Mouse (Mus musculus): Measurements from ENCODE around the gene Ripor3. TPM values are rescaled to one million over a fixed set of nuclear protein-coding genes. Genes with fewer than 3 reads are reported as not detected.

Gene Ripor3
- total RNA-seq, 2 experiments from 2014 or later = 0.21 to 0.61 TPM

DNA sequence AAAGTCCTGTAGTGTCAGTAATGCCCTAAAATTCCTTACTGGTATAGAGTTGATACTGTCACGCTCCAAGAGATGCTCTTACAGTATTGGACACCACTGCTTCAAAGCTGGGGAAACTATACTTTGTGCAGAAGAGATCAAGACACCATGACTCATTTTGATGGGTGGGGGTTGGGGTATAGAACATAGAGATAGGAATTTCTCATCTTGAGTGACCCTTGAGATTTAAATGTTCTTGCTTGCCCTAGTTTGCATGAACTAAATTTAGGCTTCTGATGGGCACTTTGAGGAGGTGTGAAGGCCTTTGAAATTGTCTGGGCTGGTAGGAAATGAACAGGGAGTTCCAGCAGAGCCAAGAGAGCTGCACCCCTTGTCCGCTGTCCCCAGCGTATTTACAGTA lies 74.5 kb downstream of the Ripor3 start:
- intact Hi-C loops (cut with DNase I) = no loop called here
- Histone ChIP-seq H3K27ac (no peak overlapping the region), H3K4me3 (no peak overlapping the region)
- no peak for TF ChIP-seq CTCF (IDR thresholded peaks at IDR 0.05)
- DNase-seq (ENCODE audit: extremely low spot score in 1 of 2, low spot score in 2 of 2) = no peak

DNA sequence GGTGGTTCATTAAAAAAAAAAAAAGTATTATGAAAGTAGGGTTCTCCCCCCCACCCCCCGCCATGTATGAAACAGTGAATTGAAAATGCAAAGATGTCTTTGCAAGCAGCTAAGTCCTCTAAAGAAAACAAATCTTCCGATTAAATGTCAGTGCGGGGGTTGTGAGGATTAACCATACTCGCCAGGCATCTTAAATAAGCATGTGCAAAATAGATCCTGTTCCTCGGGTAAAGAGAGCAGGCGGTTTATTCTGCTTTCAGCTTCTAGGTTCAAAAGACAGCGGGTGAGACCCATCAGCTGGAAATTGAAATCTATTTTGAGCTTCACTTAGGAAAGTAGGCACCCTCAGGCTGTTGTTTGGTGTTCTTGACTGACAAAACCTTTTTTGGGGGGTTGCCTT lies 77.0 kb downstream of the Ripor3 start:
- no peak for DNase-seq (ENCODE audit: extremely low spot score in 1 of 2, low spot score in 2 of 2)
- intact Hi-C loops (cut with DNase I) = loop anchor here (2.0 kb wide), 1 partner anchor 29 kb away; no protein-coding TSS in a partner anchor

DNA sequence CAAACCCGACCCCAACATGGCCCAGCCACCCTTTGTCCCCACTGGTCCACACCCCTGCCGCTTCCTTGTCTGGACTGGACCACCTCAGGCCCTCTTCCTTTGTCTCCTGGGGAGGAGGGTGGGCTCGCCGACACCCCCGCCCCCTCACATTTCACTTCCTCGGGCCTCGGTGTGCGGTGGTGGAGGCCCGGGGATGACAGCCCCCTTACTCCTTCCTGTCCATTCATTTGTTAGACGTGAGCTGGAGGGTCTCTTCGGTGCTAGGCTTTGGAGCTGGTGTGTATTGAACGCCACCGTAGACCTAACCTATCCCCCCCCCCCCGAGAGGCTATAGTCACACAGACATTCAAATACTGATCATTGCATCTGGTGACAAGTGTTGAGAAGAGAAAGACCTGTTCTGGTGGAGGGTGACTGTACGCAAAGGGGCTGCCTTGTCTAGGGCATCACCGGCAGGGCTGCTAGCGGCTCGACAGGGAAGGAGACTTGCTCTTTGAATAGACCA lies 77.6 kb downstream of the Ripor3 start:
- Histone ChIP-seq H3K4me3 (peak overlapping the region; percentile 98), H3K27ac (peak overlapping the region; percentile 93)
- intact Hi-C loops (cut with DNase I) = loop anchor here (2.0 kb wide), 1 partner anchor 30 kb away; no protein-coding TSS in a partner anchor
- no peak for TF ChIP-seq CTCF (IDR thresholded peaks at IDR 0.05)
- DNase-seq (ENCODE audit: extremely low spot score in 1 of 2, low spot score in 2 of 2) = no peak

More for the DNA sequence above, 77.0 kb downstream of the Ripor3 start:
- H3K27ac ChIP-seq = peak overlapping the region; percentile 93
- H3K4me3 ChIP-seq = peak overlapping the region; percentile 98
- no peak for TF ChIP-seq CTCF (IDR thresholded peaks at IDR 0.05)

DNA sequence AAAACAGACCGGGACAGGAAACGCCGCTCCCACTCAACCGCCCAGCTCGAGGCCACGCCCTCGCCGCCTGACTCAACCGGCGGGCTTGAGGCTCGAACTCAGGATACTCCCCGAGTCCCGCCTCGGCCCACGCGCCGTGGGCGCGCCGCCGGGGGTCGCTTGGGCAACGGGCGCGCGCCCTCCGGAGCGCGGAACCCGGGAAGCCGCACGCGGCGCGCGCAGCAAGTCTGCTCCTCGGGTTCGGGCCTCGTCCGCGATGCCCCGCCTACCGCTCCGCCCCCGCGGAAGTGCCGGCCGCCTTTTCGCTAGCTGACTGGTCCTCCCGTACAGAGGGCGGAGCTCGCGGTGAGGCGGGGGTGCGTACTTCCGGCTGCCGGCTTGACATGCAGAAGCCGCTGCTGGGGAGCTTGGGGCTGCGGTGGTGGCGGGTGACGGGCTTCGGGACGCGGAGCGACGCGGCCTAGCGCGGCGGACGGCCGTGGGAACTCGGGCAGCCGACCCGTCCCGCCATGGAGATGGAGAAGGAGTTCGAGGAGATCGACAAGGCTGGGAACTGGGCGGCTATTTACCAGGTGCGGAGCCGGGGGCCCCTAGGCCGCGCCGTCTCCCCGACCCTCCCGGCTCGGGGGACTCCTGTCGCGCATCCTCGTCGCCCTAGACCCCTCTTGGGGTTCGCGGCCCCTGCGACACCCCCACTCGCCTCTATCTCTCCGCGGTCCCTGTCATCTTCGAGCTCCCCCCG lies 78.3 kb downstream of the Ripor3 start, which contains the start of gene Ptpn1:
Gene Ptpn1 (plus strand): TSS at position 73 of the 742 bp plus-strand sequence.
- H3K4me3 ChIP-seq = peak within 1 kb of the TSS; percentile 98
- DNase-seq (ENCODE audit: extremely low spot score in 1 of 2, low spot score in 2 of 2) = peak; percentile 97 to 99
- H3K27ac ChIP-seq = peak within 1 kb of the TSS; percentile 93
- TF ChIP-seq CTCF (IDR thresholded peaks at IDR 0.05) = no peak; the same call in 1 of the 2 replicates
- intact Hi-C loops (cut with DNase I) = loop anchor here (2.0 kb wide), 1 partner anchor 31 kb away; no protein-coding TSS in a partner anchor

DNA sequence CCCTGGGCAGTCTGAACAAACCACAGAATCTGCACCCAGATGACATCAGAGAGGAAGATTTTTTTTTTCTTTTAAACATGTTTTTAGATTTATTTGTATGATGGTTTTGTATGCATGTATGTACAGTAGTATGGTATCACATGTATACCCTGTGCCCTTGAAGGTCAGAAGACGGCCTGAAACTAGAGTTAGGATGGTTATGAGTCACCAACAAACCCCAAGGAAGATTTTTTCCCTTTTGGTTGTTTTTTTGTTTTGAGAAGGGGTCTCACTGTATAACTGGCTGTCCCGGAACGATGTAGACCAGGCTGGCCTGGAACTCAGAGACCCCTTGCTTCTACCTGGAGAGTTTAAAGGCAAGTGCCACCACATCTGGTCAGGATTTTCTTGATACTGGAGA lies 79.4 kb downstream of the Ripor3 start:
- no peak overlapping the region for H3K4me3 ChIP-seq
- DNase-seq (ENCODE audit: extremely low spot score in 1 of 2, low spot score in 2 of 2) = no peak
- TF ChIP-seq CTCF (IDR thresholded peaks at IDR 0.05) = no peak
- intact Hi-C loops (cut with DNase I) = no loop called here
- no peak overlapping the region; the same call in 1 of the 2 replicates for H3K27ac ChIP-seq

Other genes starting within 250 kb of the Ripor3 start
- gene Ptpn1, start 78.6 kb downstream of the Ripor3 start, total RNA-seq (2021) = 10 to 100 TPM; 52.0 to 69.0 TPM
- gene Pard6b, start 70.4 kb upstream of the Ripor3 start, total RNA-seq (2021) = 1 to 10 TPM; 5.5 to 6.8 TPM
- gene Adnp, start 196.5 kb upstream of the Ripor3 start, total RNA-seq (2021) = 10 to 100 TPM; 84.0 to 91.6 TPM
- 10 to 100 TPM; 26.9 to 32.3 TPM for gene Gm20716, start 219.7 kb upstream of the Ripor3 start, total RNA-seq (2021)
- 10 to 100 TPM; 68.5 to 75.8 TPM for gene Dpm1, start 220.0 kb upstream of the Ripor3 start, total RNA-seq (2021)
- 10 to 100 TPM; 19.6 to 20.1 TPM for gene Mocs3, start 220.0 kb upstream of the Ripor3 start, total RNA-seq (2021)

Data from left cerebral cortex, adult 2 months (tissue).